Mouse (Mus musculus): ENCODE results near the gene Cbx1.
A peak's percentile ranks its signal among the peaks of the same experiment; 100 is the strongest.

- TF ChIP-seq CTCF (IDR thresholded peaks at IDR 0.05; ENCODE audit: low read depth) = peak; percentile 22; the same call in 1 of the 2 replicates
- peak; percentile 27; the same call in 1 of the 2 replicates for TF ChIP-seq EP300 (IDR thresholded peaks at IDR 0.05; ENCODE audit: low read depth)
Observed at GRCm38 (mm10) chr11:96829813-96830538, 41.0 kb downstream of the Cbx1 start, which contains the start of gene Nfe2l1.

Measured in liver, embryonic 14.5 days (tissue).